18 mouse cellular contexts compared by ENCODE assay signal in genomic region chrX:93634861-93635375, GRCm38 (mm10). TPM values are rescaled to one million over a fixed set of nuclear protein-coding genes. Genes with fewer than 3 reads are reported as not detected.
DNase-seq lines count a peak whose midpoint lies in the region; ATAC-seq and TF ChIP-seq lines count a peak whose summit lies in the region.
"Had no signal": no experiment of that assay in that cellular context is flagged by ENCODE, and none has a peak within 500 bp of the region (broad histone marks: within the 10 kb centered on the region; RNA-seq: fewer than 3 reads in every experiment).

No protein-coding gene starts in this region.

- no peaks in the 10 kb centered on the region for H3K79me2 ChIP-seq in liver, adult 2 months (ENCODE audit: control insufficient read depth, insufficient read depth, low read length)

- peak; percentile 40 for DNase-seq in liver, adult 2 months (ENCODE audit: extremely low read depth, low read depth, low spot score)
- DNase-seq in Muller cell, postnatal 12 days (ENCODE audit: inconsistent ontology term): peak; percentile 67
- DNase-seq in adrenal gland, adult 2 months: peak; percentile 72
- DNase-seq in frontal cortex, postnatal 10 days (ENCODE audit: low spot score in 2 of 2): no peak
- DNase-seq in thymus, postnatal 4 days: no peak
- no peak for DNase-seq in left cerebral cortex, postnatal 10 days (ENCODE audit: extremely low spot score in 1 of 2, low spot score in 2 of 2)
- DNase-seq: cerebellum, adult 9-11 months; heart, postnatal 4 days; lung, adult 18-20 months had no signal

- no peak for TF ChIP-seq CTCF in liver, adult 2 months (IDR thresholded peaks at IDR 0.05; ENCODE audit: low read depth, low read length)

- no peak overlapping the region for H3K4me2 ChIP-seq in liver, embryonic 12.5 days
- H3K4me2 ChIP-seq: forebrain, embryonic 15.5 days; heart, embryonic 13.5 days; limb, embryonic 13.5 days; midbrain, embryonic 13.5 days; neural tube, embryonic 15.5 days had no signal

- WGBS in liver, adult 2 months: 46% methylated on average over 2 of the region's 2 CpGs
- WGBS in liver, embryonic 12.5 days (ENCODE audit: insufficient replicate concordance): 61% methylated on average over 2 of the region's 2 CpGs

- no peaks in the 10 kb centered on the region for H3K27me3 ChIP-seq in liver, adult 2 months (ENCODE audit: control insufficient read depth, insufficient read depth, low read length)
- H3K27me3 ChIP-seq in liver, embryonic 12.5 days (replicated peaks): peaks cover 7% of the 10 kb centered on the region; the same call in 1 of the 2 replicates
- H3K27me3 ChIP-seq: CH12.LX; forebrain, embryonic 15.5 days; heart, embryonic 13.5 days; neural tube, embryonic 15.5 days had no signal

- no peak for ATAC-seq in liver, embryonic 12.5 days
- ATAC-seq in erythroblast, adult 5-6 weeks (replicated peaks; ENCODE audit: low FRiP score, poor library complexity, severe bottlenecking): peak; percentile 72
- ATAC-seq: forebrain, embryonic 15.5 days; midbrain, embryonic 13.5 days had no signal

- H3K9me3 ChIP-seq in liver, embryonic 12.5 days (replicated peaks): no peaks in the 10 kb centered on the region
- H3K9me3 ChIP-seq: forebrain, embryonic 15.5 days; heart, embryonic 13.5 days; limb, embryonic 13.5 days; midbrain, embryonic 13.5 days; neural tube, embryonic 15.5 days had no signal

- no peak overlapping the region for H3K4me3 ChIP-seq in liver, adult 2 months (ENCODE audit: insufficient read depth, low read depth, low read length)
- H3K4me3 ChIP-seq in liver, embryonic 12.5 days: no peak overlapping the region
- H3K4me3 ChIP-seq: forebrain, embryonic 15.5 days; heart, embryonic 13.5 days; limb, embryonic 13.5 days; midbrain, embryonic 13.5 days; myocyte; neural tube, embryonic 15.5 days had no signal

- H3K4me1 ChIP-seq in liver, adult 2 months (ENCODE audit: control insufficient read depth, insufficient read depth, low read length): no peaks in the 10 kb centered on the region
- peaks cover 5% of the 10 kb centered on the region; the same call in 1 of the 2 replicates for H3K4me1 ChIP-seq in liver, embryonic 12.5 days

- TF ChIP-seq POLR2A in liver, adult 2 months (IDR thresholded peaks at IDR 0.05; ENCODE audit: extremely low read depth, insufficient read depth, low read length): no peak

- H3K27ac ChIP-seq in liver, adult 2 months (replicated peaks; ENCODE audit: insufficient read depth, low read depth, low read length): no peak overlapping the region
- no peak overlapping the region for H3K27ac ChIP-seq in liver, embryonic 12.5 days
- H3K27ac ChIP-seq: forebrain, embryonic 15.5 days; heart, embryonic 13.5 days; limb, embryonic 13.5 days; midbrain, embryonic 13.5 days; neural tube, embryonic 15.5 days had no signal

- intact Hi-C loops in left cerebral cortex, postnatal 10 days (cut with DNase I): no loop called here

- H3K9ac ChIP-seq in liver, adult 2 months (ENCODE audit: low read depth, low read length): no peak overlapping the region
- H3K9ac ChIP-seq in liver, embryonic 12.5 days: no peak overlapping the region
- H3K9ac ChIP-seq: forebrain, embryonic 15.5 days; heart, embryonic 13.5 days; limb, embryonic 13.5 days; midbrain, embryonic 13.5 days; neural tube, embryonic 15.5 days had no signal

- no peaks in the 10 kb centered on the region for H3K36me3 ChIP-seq in liver, adult 2 months (ENCODE audit: control insufficient read depth, insufficient read depth, low read length)
- no peaks in the 10 kb centered on the region for H3K36me3 ChIP-seq in liver, embryonic 12.5 days
- H3K36me3 ChIP-seq: forebrain, embryonic 15.5 days; heart, embryonic 13.5 days; limb, embryonic 13.5 days; midbrain, embryonic 13.5 days; neural tube, embryonic 15.5 days had no signal

RNA-seq across cellular contexts. Expression of gene Pola1, which starts 3.0 kb away (rescaled TPM):
- 5.3 and 5.6 TPM in 2 replicates for total RNA-seq in liver, adult 2 months (2014; rRNA removed)
- 0.16 and 0.29 TPM in 2 replicates for polyA plus RNA-seq in liver, adult 2 months (2012; rRNA removed)
- 23.1 and 23.3 TPM in 2 replicates for polyA plus RNA-seq in liver, embryonic 12.5 days (2016; fragmentation: Nextera tagmentation; extraction: Ambion mirVana)
- total RNA-seq in adrenal gland, adult 2 months (2021): 1 to 10 TPM; 7.4 to 9.3 TPM
- 0.10 and 0.11 TPM in 2 replicates for polyA plus RNA-seq in adrenal gland, adult 2 months (2012; rRNA removed)
- 17.1 and 23.2 TPM in 2 replicates for total RNA-seq in erythroblast, adult 5-6 weeks (2015; ENCODE audit: low replicate concordance)
- 50.4 and 66.6 TPM in 2 replicates for total RNA-seq in erythroblast, adult 5-6 weeks (2017; ENCODE audit: low replicate concordance)
- 1 to 10 TPM; 6.6 to 7.6 TPM for total RNA-seq in left cerebral cortex, postnatal 10 days (2021)

RNA-seq across cellular contexts. Expression of gene Pcyt1b, which starts 19.7 kb away (rescaled TPM):
- 0.13 TPM in 1 of 2 replicates, not detected in the other for total RNA-seq in liver, adult 2 months (2014; rRNA removed)
- 0.02 and 0.05 TPM in 2 replicates for polyA plus RNA-seq in liver, adult 2 months (2012; rRNA removed)
- 9.9 and 11.4 TPM in 2 replicates for polyA plus RNA-seq in liver, embryonic 12.5 days (2016; fragmentation: Nextera tagmentation; extraction: Ambion mirVana)
- total RNA-seq in adrenal gland, adult 2 months (2021): under 1 TPM; 0.69 TPM
- polyA plus RNA-seq in adrenal gland, adult 2 months (2012; rRNA removed): 0.18 and 0.22 TPM in 2 replicates
- 17.8 and 19.6 TPM in 2 replicates for total RNA-seq in erythroblast, adult 5-6 weeks (2015; ENCODE audit: low replicate concordance)
- total RNA-seq in erythroblast, adult 5-6 weeks (2017; ENCODE audit: low replicate concordance): 91.8 and 103 TPM in 2 replicates
- 10 to 100 TPM; 57.9 to 62.5 TPM for total RNA-seq in left cerebral cortex, postnatal 10 days (2021)

Comparison
In these comparisons a context has a peak if more than half of its experiments do, and no peak if none do; other contexts are left out.
1. DNase-seq: peak in liver, adult 2 months (single experiment), Muller cell, postnatal 12 days (single experiment) and adrenal gland, adult 2 months (single experiment); none in frontal cortex, postnatal 10 days (0 of 2), thymus, postnatal 4 days (single experiment) and left cerebral cortex, postnatal 10 days (0 of 2).
2. RNA of gene Pcyt1b, which starts 19.7 kb away (total RNA-seq): 17.8 to 103 TPM in erythroblast, adult 5-6 weeks and 57.9 to 62.5 TPM in left cerebral cortex, postnatal 10 days; 0.69 TPM in adrenal gland, adult 2 months and 0.13 TPM in liver, adult 2 months; every median in the first group is over 10 times any median in the second.